Mouse (Mus musculus) gastrocnemius, postnatal 36 days (tissue): ENCODE data around the gene Pelo. TPM values are rescaled to one million over a fixed set of nuclear protein-coding genes. Genes with fewer than 3 reads are reported as not detected.
A peak's percentile ranks its signal among the peaks of the same experiment; 100 is the strongest.

Source experiments
- DNase-seq, 2 experiments: peaks; one replicate each; pipeline ENCODE4 v3.0.0; 2022
- intact Hi-C: fragments of 180-260 bp; cut with DNase I; formaldehyde crosslinking; loops from one replicate; pipeline ENCODE4 v1.15.1; 2025
- long read RNA-seq, 2 experiments: library from polyadenylated mRNA; stranded (forward); transcript quantifications; one replicate each; pipeline ENCODE4 v2.0.0; 2021
- total RNA-seq, 2 experiments: library from RNA; stranded (reverse); gene quantifications; 2 replicates each; pipeline ENCODE4 v1.2.3; 2021

Pelo gene
- 10 to 100 TPM in 1 of 2 experiments, 1 to 10 TPM in 1; 8.2 to 10.3 TPM for total RNA-seq
- long read RNA-seq, experiment 1, transcript Pelo-201 (2 exons, 1,600 nt): major isoform, 10 of 11 reads
- long read RNA-seq, experiment 1, partial matches to known transcripts: 0 of 11 reads
- long read RNA-seq, experiment 1, other reads (novel, unspliced or antisense): 1 of 11 reads
- long read RNA-seq, experiment 2, transcript Pelo-201 (2 exons, 1,600 nt): major isoform, 11 of 11 reads
- long read RNA-seq, experiment 2, partial matches to known transcripts: 0 of 11 reads
- long read RNA-seq, experiment 2, other reads (novel, unspliced or antisense): 0 of 11 reads

DNA sequence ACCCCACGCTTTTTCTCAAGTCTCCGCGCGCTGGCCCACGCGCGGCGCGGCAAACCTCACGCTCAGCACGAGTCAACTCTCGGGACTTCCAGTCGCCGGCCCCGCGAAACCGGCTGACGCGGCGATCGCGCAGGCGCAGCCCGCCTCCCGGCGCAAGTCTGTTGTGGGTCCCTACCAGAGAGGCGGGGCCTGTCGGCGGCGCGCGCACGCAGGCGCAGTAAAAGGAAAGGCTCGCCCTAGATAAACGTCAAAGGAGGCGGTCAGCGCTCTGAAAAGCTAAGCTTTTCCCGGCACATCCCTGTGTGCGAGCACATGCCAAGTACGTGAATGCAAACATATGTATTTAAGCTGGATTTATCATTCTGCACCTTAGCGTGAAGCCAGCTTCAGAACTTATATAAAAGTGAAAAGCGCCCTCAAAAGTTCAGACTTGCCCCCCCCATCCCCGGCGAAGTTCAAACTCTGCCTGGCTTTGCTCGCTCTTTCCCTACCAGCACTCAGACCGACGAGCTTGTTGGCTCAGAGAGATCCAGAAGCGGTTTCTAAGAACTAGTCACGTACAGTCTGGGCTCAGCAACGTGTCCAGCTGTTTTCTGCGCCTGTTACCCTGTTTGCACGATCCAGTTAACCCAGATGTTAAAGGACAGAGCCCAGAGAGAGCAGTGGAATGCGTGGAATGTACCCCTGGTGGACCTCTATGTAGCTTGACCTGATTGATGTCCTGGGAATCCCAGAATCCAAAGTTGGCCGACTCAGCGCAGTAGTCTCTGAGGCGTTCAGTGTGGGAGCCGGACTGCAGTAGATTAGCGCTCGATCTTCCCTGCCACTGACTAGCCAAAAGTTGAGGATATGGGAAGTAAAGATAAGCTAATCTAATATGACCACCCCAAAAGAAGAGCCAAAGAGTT is at the start of gene Pelo:
Gene Pelo (minus strand): TSS at position 118 of the 908 bp plus-strand sequence.
- intact Hi-C loops: loop anchor here (10.0 kb wide), 1 partner anchor 256 kb away; no protein-coding TSS in a partner anchor
- DNase-seq: peak; percentile 92 to 95

DNA sequence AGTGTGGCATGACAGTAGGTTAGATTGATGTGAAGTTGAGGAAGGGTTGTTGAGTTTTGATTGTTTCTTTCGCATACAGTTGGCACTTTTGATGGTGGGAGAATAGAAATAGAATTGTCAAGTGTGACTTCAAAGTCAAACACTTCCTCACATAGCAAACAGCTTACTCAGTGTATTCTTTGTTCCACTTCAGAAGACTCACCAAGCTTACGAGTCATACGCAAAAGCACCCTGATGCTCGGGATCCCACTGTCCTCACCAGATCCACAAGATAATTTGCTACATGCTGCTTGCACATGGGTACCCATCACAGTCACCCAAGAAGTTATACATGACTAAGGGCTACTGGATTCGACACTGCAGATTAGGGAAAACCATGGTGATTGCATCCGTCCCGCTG is 48.5 kb upstream of the Pelo start:
- intact Hi-C loops: no loop called here
- DNase-seq: no peak

DNA sequence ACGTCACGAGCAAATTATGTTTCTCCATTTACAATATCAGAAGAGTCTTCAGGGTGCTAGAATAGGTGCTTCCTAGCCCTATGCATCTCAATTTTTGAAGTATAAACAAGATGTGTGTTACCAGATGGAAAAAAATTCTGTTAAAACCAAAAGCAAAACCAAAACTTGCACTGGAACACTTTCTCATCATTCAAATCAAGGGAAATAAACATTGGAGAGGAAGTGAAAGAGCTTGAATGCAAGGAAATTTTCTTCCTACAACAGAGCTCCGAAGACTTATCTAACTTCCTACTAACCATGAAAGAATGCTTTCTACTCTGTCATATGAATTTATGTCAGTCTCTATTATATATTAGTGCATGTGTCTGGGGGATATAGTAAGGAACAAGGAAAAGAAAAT is 46.8 kb upstream of the Pelo start:
- intact Hi-C loops: no loop called here

DNA sequence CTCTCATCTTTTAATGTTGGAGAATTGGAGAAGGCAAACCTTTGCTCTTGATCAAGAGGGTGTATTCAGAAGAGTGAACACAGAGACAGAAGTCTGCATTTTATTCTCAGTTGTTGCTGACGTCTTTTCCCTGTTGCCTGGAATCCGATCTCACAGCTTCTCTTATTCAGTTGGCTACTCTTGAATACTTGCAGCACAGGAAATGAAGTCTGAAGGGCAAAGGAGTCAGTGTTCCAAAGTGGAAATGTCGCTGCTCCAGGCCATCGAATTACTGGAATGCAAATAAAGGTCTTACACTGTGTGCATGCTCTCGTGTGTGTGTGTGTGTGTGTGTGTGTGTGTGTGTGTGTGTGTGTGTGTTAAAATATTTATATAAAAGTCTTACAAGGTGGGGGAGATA is 42.4 kb upstream of the Pelo start:
- no peak for DNase-seq

More for the DNA sequence above, 46.8 kb upstream of the Pelo start:
- DNase-seq: no peak

DNA sequence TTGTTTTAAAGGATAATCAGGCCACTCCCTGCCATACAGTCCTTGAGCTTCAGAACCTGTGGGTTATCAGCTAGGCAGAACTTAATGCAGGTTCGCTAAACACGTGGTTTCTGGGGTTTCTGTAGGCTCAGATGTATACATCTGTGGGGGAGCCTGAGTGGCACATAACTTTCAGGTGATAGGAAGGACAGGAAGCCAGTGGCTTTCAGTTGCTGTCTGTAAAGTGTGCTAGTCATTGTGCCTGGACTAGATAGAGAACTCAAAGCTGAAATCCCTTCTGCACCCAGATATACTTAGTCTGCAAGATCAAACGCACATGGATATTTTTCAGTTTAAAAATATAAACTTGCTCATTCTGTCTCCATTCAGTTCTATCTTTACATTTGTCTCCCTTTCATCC is 41.4 kb upstream of the Pelo start:
- intact Hi-C loops: no loop called here
- no peak for DNase-seq

More for the DNA sequence above, 42.4 kb upstream of the Pelo start:
- intact Hi-C loops: no loop called here

DNA sequence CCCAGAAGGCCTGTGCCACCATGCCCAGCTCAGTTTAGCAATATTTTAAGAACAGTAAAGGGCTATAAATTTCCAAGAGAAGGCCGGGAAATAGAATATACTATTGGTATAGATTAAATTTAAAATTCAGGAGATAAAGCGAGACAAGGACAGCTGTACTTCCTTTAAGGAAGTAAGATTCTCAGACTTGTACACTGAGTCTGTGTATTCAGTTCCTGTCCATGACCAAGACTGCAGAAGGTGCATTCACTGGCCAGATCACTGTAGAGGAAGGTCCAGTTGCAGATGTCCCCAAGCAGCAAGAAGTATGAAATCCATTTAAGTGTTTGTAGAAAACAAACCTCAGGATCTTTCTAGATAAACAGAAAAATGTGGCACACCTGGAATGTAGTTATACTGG is 40.0 kb upstream of the Pelo start:
- DNase-seq: no peak
- intact Hi-C loops: no loop called here

DNA sequence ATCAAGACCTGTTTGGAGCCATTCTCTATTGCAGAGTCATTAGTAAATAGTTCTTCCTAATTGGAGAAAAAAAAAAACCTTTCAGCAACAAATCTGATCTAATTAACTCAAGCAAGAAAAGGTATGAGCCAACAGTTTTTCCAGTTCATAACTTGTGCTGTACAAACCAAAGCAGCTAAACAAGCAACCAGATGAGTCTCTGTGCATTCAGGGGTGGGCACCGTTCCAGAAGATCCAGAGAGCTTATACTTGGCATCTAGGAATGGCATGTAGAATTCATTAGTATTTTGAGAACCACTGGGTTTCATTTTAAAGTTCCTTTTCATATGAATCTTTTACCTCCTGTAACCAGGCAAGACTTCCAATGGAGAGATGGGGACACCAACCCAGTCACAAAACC is 37.8 kb upstream of the Pelo start:
- intact Hi-C loops: no loop called here
- no peak for DNase-seq

DNA sequence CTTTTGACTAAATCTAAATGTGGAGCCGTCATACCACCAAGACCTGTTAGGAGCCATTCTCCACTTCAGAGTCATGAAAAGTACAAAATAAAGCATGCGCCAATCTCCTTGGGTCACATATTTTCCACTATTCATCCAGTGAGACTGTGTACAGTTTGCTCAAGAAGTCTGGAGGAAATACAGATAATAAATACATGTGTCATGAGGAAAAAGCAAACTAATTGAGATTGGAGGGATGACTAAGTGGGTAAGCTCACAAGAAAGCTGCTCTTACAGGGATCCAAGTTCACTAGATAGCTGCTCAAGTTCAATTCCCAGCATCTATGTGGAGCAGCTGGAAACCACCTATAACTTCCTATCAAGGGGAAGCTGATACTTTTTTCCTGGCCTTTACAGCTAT is 36.5 kb upstream of the Pelo start:
- intact Hi-C loops: no loop called here
- DNase-seq: no peak

DNA sequence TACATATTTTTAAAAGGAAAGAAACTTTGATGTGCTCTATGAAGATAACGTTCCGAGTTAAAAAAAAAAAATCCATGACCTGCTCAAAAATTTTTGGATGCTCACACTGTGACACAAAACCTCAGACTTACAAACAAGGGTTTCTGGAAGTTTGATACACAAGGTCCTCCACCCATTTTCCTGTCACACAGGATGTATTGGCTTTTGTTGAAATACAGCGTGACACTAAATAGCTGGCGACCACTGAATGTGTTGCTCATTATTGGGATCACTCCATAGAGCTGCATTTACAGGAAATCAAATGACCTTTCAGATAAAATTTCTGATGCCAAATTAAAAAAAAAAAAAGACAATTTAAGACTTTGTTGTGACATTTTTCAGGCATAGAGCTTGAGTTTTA is 35.1 kb upstream of the Pelo start:
- intact Hi-C loops: no loop called here
- no peak for DNase-seq

DNA sequence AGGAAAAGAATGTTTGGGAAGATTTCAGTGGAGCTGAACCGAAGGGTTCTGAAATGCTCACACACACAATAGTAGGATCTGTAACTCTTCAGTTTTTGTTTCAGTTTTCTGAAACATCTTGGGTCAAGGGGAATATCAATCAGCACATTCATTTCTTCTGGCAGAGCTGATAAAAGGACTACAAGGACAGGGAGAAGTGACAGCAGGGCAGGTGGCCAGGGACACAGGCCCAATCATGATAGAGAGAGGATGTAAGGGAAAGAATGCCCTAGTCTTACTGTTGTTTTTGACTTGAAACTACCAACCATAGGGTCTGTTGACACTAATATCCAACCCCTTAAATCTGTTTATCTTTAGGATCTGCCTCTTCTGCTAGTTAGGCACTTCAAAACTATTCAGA is 34.5 kb upstream of the Pelo start:
- DNase-seq: no peak
- intact Hi-C loops: no loop called here

DNA sequence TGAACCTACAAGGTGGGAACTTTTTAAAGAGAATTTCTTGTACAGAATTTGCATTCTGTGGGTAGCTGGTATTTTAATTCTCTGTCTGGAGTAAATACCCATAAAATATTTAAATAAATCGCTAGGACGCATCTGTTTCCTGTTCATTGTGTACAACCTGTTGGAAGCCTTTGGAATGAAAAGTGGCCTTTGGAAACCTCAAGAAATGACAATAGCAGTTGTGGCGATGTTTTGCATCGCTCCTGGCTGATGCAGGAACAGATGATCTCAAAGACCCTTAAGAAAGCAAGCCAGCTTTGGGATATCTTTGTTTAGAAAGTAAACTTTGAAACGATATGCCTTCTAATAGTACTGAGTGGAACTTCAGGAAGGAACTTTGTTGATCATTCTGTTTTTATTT is 28.8 kb upstream of the Pelo start:
- no peak for DNase-seq
- intact Hi-C loops: no loop called here

DNA sequence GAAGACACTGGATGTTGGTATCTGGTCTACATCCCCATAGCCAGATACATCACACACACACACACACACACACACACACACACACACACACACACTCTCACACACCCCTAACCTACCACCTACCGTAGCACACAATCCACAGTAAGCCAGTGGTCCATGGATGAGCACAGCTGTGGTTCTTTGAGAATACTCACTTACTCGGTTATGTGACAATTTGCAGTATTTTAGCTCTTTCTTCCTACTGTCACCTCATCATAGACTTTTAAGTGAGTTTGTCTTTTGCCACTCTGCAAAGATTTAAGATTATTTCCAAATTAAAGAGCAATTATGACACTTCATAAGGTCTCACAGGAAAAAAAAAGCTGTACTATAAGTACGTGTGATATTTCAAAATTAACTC is 28.2 kb upstream of the Pelo start:
- DNase-seq: no peak
- intact Hi-C loops: no loop called here

DNA sequence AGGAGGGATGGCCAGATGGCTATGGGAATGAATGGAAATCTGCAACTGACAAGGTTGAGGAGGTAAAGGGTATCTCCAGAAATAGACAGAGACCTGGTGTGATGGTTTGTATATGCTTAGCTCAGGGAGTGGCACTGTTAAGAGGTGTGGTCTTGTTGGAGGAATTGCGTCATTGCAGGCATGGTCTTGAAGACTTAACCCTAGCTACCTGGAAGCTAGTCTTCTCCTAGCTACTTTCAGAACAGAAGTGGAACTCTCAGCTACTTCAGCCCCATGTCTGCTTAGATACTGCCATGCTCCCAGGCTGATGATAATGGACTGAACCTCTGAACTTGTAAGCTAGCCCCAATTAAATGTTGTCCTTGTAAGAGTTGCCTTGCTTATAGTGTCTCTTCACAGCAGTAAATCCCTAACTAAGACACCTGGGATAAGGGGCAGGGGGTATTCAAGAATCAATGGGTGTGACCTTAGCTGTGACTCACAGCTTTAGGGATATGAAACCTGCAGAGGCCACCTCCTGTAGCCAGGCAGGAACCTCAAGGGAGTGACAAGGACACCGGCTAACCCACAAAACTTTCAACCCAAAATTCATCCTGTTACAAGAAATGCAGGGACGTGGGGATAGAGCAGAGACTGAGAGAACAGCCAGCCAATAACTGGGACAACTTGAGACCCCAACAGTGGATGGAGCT is 27.1 kb upstream of the Pelo start:
- DNase-seq: no peak
- intact Hi-C loops: no loop called here

DNA sequence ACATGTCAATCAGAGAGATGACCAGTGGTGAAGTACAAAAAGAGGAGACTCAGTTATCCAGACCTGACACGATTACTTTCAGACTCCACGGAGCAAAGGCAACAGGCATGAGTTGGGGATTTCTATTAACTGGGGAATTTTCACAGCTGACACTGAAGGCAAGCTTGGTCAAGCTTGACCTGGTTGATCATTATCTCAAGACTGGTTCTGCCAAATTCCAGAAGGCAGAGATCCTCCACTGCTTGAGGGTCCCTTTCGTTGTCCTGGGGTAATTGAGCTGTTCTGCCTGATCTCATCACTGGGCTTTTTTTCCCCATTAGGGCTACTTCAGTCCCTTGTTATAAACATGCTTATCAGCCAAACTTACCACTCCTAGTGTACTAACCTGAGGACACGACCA is 19.6 kb upstream of the Pelo start:
- intact Hi-C loops: no loop called here
- no peak for DNase-seq

DNA sequence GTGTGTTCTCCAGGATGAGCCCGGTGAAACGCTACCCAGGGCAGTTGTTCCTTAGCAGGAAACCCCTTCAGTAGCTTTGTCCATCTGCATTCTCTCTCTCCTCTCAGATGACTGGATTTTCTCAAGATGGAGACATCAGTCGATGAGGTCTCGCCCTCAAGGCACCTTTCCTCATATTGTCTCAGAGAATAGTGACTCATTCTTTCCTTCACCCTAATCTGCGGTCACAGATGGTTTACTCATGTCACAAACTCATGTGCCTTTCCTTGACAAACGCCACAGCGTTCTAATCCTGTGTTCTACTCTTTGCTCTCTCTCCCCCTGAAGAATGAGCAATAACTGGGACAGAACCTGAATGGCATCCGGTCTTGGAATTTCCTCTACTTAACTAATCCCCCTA is 17.4 kb upstream of the Pelo start:
- DNase-seq: no peak
- intact Hi-C loops: no loop called here

DNA sequence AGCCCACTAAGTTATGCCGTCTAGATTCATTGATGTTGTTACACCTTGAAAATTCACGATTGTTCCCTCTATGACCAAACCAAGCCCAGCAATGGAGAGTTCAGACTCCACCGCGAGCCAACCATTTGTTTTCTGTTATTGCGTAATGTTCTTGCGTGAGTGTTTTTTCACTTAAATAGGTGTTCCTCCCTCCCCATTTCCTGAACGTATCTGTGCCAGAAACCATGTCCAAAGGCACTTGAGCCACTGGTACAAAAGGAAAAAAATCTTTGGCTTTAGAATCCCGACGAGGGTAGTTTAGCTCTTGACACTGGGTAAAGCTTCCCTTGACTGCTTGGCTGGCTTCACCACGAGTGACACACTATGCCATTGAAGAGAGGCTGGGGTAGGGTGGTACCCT is 16.2 kb upstream of the Pelo start:
- intact Hi-C loops: no loop called here
- no peak for DNase-seq

DNA sequence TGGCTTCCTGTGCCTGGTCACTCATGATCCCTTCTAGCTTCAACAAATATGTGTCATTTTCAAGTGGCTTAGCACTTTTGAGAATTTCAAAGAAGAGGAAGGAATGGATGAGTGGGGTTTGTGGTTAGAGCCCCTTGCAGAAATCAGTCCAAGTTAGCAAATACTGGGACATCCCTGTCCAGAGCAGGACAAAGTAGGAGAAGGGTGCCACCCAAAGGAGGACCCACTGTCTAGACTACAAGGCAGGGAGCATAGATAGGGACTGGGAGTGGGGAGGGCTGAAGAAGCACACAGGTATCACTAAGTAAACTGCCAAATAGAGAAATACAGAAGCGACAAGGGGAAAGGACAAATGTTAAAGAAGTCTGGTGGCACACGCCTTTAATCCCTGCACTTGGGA is 12.8 kb upstream of the Pelo start:
- no peak for DNase-seq
- intact Hi-C loops: no loop called here

DNA sequence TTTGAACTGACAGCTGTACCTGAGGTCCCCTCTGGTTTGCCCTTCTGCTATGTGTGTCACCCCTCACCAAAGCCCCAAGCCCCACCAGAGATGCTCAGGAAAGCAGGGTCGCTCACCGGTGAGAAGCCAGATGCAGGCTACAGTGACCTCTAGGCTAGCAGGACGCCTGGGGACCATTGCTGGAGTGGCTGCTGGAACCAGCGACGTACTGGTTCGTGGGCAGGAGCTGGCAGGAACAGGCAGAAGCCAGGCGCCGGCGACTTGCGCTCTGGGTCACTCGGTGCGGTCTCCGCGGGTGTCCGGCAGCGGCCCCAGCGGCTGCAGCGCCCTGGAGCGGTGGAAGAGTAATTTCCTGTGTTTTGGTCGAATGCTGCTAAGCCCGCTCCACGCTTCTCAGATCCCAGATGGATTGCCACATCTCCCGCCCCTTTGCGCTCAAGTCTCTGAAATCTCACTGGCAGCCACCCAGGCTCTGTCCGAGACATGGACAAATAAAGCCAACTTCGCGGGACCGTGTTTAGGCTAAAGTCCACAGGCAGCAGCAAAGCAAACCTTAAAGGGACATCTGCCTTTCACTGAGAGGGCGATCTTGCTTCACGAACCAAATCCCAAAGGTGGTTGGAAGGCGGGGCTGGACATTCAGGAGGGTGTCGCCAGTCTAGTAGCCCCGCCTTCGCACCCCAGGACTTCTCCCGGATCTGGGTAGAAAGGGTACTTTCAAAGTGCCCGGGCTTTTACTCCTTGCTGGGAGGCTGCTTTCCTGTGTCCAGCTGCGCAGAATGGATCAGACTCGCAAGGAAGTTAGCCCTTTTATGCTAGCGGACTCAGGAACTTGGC is 11.6 kb upstream of the Pelo start, which contains the start of the genes Gm49395 and Itga1:
Gene Gm49395 (minus strand): TSS at position 567 of the 837 bp plus-strand sequence.
Gene Itga1 (minus strand): TSS at position 610 of the 837 bp plus-strand sequence.
- intact Hi-C loops: no loop called here

DNA sequence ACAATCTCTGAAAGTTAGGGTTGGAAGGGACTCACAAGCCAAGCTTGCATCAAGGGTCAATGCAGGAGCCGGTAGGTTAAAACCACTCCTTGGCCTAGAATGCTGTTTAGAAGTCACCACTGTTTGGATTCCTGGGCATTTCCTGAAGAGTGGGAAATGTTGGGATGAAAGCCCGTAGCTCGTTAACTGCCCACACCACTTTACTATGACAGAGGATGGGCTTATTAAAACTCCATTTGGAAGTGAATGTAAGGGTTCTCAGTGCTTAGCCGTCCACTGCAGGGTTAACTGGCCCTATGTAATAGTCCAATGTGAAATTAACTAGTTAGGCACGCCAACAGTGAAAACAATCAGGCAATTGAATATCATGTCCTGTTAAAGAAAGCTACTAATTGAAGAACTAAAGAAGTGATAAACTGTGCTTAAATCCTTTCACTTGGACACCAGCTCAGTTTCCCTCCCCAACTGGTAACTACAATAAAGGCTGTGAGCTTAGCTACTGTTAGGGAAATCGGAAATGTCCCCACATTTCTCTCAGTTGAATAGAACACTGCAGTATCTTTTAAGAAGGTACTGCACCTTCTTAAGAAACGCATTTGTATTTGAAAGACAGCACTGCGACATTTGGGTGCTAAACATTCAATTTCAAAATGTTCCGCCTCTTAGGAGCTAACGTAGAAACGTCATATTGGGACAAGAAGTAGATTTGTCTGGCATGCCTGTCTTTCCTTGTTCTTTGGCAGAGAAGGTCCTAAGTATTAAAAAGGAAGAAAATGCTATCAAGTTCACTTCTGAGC is 10.6 kb upstream of the Pelo start:
- DNase-seq: no peak
- intact Hi-C loops: no loop called here

More for the DNA sequence above, 11.6 kb upstream of the Pelo start, which contains the start of the genes Gm49395 and Itga1:
- DNase-seq: peak; percentile 69 to 79
